Mouse (Mus musculus) CD8-positive naive resting alpha-beta T cell, adult 2 months (primary cell): ENCODE data around the gene Znrf1.

Source experiments
- DNase-seq, 2 experiments: peaks; one replicate each; pipeline ENCODE4 v3.0.0; 2022; ENCODE audit warnings: low read depth in 2 of 2, low spot score in 2 of 2

Gene Znrf1

GRCm38 (mm10) chr8:111595712-111596484 lies 60.0 kb downstream of the Znrf1 start:
- peak; percentile 73 to 82 for DNase-seq

GRCm38 (mm10) chr8:111596485-111596821 lies 60.6 kb downstream of the Znrf1 start:
- no peak for DNase-seq

GRCm38 (mm10) chr8:111597310-111597709 lies 61.4 kb downstream of the Znrf1 start:
- no peak for DNase-seq

GRCm38 (mm10) chr8:111599707-111600444 lies 64.0 kb downstream of the Znrf1 start:
- DNase-seq: no peak

GRCm38 (mm10) chr8:111602050-111602449 lies 66.2 kb downstream of the Znrf1 start:
- DNase-seq: no peak

GRCm38 (mm10) chr8:111604986-111605385 lies 69.1 kb downstream of the Znrf1 start:
- no peak for DNase-seq

GRCm38 (mm10) chr8:111606961-111607360 lies 71.1 kb downstream of the Znrf1 start:
- DNase-seq: no peak

- DNase-seq: no peak
These were observed 71.5 kb downstream of the Znrf1 start for GRCm38 (mm10) chr8:111607414-111607813.

GRCm38 (mm10) chr8:111613181-111613580 lies 77.3 kb downstream of the Znrf1 start:
- no peak for DNase-seq

- no peak for DNase-seq
These were observed 79.1 kb downstream of the Znrf1 start for GRCm38 (mm10) chr8:111614786-111615701.

GRCm38 (mm10) chr8:111617812-111618211 lies 81.9 kb downstream of the Znrf1 start:
- DNase-seq: no peak

GRCm38 (mm10) chr8:111618273-111618672 lies 82.4 kb downstream of the Znrf1 start:
- DNase-seq: no peak

GRCm38 (mm10) chr8:111619936-111620335 lies 84.0 kb downstream of the Znrf1 start:
- DNase-seq: no peak

- DNase-seq: no peak
These were observed 86.2 kb downstream of the Znrf1 start for GRCm38 (mm10) chr8:111622104-111622503.

GRCm38 (mm10) chr8:111622553-111622952 lies 86.7 kb downstream of the Znrf1 start:
- no peak for DNase-seq

- DNase-seq: no peak
These were observed 88.4 kb downstream of the Znrf1 start for GRCm38 (mm10) chr8:111624081-111624852.

GRCm38 (mm10) chr8:111624853-111625221 lies 88.9 kb downstream of the Znrf1 start:
- DNase-seq: no peak

- DNase-seq: peak; percentile 56 to 59
These were observed 90.0 kb downstream of the Znrf1 start for GRCm38 (mm10) chr8:111625694-111626527.

GRCm38 (mm10) chr8:111626528-111626820 lies 90.6 kb downstream of the Znrf1 start:
- no peak for DNase-seq

- no peak for DNase-seq
These were observed 91.0 kb downstream of the Znrf1 start for GRCm38 (mm10) chr8:111626933-111627332.
